Mouse (Mus musculus) retina, postnatal 7 days (tissue): Measurements from ENCODE around the gene 1700008P02Rik.
"Not testable (repeated sequence)": the region's sequence is repeated elsewhere in the genome, so short reads cannot be mapped to it uniquely, and the experiment has no call there.

Source experiments
- DNase-seq: peaks from one replicate; pipeline ENCODE4 v3.0.0-alpha.2; 2012; ENCODE audit warnings: low read depth, low spot score

1700008P02Rik gene

GRCm38 (mm10) chr3:6620343-6620742 is at the start of gene 1700008P02Rik:
TSS of gene 1700008P02Rik (minus strand) at chr3:6620443.
- no peak for DNase-seq

GRCm38 (mm10) chr3:6649411-6649810 is 29.2 kb upstream of the 1700008P02Rik start:
- no peak for DNase-seq

- not testable (repeated sequence) for DNase-seq
Observed at GRCm38 (mm10) chr3:6638151-6638550, 17.9 kb upstream of the 1700008P02Rik start.

DNA sequence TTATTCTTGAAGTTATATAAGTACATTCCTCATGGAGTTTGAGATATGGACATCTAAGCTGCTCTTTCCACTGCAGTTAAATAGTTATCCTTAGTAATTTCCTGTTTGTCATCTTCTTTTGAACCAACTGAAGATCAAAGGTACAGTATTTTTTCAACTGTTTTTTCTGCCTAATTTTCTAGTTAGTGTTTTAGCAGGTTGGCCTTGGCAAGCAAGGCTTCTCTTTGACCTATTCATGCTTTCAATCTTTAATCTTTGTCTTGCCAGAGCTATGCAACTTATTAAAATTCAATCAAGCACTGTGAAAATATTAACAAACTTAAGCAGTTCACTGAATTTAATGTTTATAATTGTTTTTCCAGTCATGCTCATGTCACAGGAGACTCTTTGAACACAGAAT is 14.0 kb upstream of the 1700008P02Rik start:
- no peak for DNase-seq

DNA sequence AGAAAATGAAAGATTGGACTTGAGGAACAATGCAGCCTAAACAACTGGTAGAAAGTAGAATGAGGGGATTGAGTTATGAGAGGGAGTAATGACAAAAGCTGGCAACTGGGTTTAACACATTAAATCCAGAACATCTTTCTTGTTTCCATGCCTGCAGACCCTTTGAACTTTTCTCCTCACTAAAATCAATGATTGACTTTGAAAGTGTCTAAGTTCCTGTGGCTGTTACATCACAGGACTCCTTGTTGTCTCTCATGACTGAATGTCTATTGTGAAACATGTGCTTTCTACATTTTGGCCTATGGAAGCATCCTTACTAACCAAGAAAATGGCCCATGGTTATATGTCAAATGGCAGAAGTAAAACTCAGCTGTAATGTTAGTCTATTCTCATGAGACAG is 2.4 kb downstream of the 1700008P02Rik start:
- no peak for DNase-seq
